Mouse (Mus musculus): Measurements from ENCODE around the gene Gm18596. TPM values are rescaled to one million over a fixed set of nuclear protein-coding genes. Genes with fewer than 3 reads are reported as not detected.
"Not testable (repeated sequence)": the region's sequence is repeated elsewhere in the genome, so short reads cannot be mapped to it uniquely, and the experiment has no call there.

The Gm18596 gene
- total RNA-seq, 4 experiments from 2014 or later: not detected

DNA sequence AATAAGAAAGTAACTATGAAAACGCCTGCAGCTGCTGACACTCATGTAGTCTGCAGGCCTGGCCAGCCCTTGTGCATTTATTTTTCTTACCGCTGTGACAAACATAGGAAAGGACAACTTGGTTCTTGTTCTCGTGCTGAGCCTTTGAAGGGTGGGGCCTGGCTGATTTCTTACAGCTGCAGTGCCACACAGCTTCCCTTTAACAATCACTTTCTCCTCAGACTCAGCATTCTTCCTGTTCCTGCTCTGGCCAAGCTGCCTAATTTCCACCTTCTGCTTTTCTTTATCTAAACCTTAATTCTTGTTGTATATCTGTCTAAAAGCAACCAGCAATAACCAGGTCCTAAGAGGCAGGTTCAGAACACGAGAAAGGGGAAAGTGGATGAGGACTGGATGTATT lies 28.7 kb downstream of the Gm18596 start:
- no peak for DNase-seq (ENCODE audit: low spot score in 2 of 2)

DNA sequence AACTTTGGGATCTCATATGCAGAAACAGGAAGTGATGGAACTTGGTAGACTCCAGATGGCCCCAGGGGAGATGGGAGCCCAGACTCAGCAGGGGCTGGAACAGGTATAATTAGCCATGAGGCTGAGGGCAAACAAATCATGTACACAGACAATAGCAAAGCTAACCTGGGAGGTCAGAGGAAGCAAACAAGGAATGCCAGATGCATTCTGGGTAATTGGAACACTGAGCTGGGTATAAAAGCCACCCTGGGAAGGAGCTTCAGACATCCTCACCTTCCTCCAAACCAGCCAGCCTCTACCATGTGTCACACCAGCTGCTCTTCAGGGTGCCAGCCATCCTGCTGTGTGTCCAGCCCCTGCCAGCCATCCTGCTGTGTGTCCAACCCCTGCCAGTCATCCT lies 31.3 kb downstream of the Gm18596 start, which contains the start of gene Gm10024:
Gene Gm10024, plus strand, starts transcription at position 301 of the 400 bp plus-strand sequence.
- not testable (repeated sequence) for DNase-seq (ENCODE audit: low spot score in 2 of 2)

DNA sequence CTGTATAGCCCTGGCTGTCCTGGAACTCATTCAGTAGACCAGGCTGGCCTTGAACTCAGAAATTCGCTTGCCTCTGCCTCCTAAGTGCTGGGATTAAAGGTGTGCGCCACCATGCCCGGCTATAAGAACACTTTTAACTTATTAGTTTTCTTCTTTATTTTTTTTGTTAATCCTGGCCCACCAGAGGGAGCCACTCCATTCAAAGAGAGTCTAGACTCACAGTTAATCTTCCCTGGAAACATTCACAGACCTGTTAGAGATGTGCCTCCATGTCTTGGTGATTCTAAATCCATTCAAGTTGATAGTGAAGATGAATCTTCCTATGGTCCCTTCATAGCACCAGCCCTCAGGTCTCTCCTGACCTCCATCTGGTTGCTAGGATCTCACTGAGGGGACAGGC lies 32.6 kb downstream of the Gm18596 start:
- no peak for DNase-seq (ENCODE audit: low spot score in 2 of 2)

DNA sequence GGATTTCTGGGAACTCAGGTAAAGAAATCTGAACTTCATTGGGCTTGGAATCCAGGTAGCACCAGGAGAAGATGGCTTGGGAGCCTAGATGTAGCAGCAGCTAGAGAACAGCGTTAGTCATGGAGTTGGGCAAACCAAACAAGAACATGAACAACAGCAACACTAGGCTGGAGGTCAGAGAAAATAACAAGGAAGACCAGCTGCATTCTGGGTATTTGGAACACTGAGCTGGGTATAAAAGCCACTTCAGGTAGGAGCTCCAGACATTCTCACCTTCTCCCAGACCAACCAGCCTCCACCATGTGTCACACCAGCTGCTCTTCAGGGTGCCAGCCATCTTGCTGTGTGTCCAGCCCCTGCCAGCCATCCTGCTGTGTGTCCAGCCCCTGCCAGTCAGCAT lies 36.1 kb downstream of the Gm18596 start, which contains the start of gene Gm10272:
Gene Gm10272, plus strand, starts transcription at position 301 of the 400 bp plus-strand sequence.
- DNase-seq (ENCODE audit: low spot score in 2 of 2): no peak

DNA sequence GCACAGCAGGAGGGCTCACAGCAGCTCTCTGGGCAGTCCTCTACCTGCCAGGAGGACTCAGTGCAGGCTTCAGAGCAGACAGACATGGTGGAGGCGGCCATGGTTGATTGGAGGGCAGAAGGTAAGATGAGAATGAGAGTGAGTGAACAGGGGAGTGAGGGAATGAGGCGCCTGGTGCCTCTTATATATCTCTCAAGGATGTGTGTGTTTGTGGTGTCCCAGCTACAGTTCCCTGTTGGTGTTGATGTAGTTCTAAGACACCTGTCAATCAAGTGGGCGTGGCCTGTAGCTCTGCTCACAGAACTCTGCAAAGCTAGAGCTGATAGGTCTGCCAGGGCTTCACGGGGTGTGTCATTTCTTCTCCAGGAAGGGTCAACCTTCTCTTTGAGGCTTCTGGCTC lies 45.3 kb downstream of the Gm18596 start, which contains the start of gene Gm9508:
Gene Gm9508, minus strand, starts transcription at position 101 of the 400 bp plus-strand sequence.
- DNase-seq (ENCODE audit: low spot score in 2 of 2): no peak

Other genes with a start within 250 kb of the Gm18596 start
- 1 to 10 TPM; 4.4 to 7.3 (median 5.9) TPM for gene Fam207a, start 226.9 kb downstream of the Gm18596 start, total RNA-seq (2022)
- gene Itgb2, start 212.4 kb downstream of the Gm18596 start, total RNA-seq (2022): under 1 TPM; 0.48 to 0.99 (median 0.88) TPM
- gene Pttg1ip, start 160.9 kb downstream of the Gm18596 start, total RNA-seq (2022): 10 to 100 TPM; 15.4 to 30.1 (median 25.8) TPM
- 10 to 100 TPM; 38.7 to 59.9 (median 41.6) TPM for gene Sumo3, start 136.5 kb downstream of the Gm18596 start, total RNA-seq (2022)
- 10 to 100 TPM in 2 of 4 experiments, 1 to 10 TPM in 2; 5.7 to 18.3 (median 11.6) TPM for gene Gm49325, start 136.4 kb downstream of the Gm18596 start, total RNA-seq (2022)
- gene Ube2g2, start 120.4 kb downstream of the Gm18596 start, total RNA-seq (2022): 100 to 1,000 TPM in 2 of 4 experiments, 10 to 100 TPM in 2; 81.6 to 141 (median 104) TPM
- not detected for gene Tspear, start 56.1 kb downstream of the Gm18596 start, total RNA-seq (2022)
- not detected for gene Gm19402, start 51.9 kb downstream of the Gm18596 start, total RNA-seq (2022)
- gene Gm9508, start 45.4 kb downstream of the Gm18596 start, total RNA-seq (2022): not detected
- not detected for gene Gm10272, start 36.0 kb downstream of the Gm18596 start, total RNA-seq (2022)
- gene Gm10024, start 31.2 kb downstream of the Gm18596 start, total RNA-seq (2022): not detected
- not detected for gene Gm10142, start 26.8 kb downstream of the Gm18596 start, total RNA-seq (2022)
- not detected for gene Krtap12-1, start 22.0 kb downstream of the Gm18596 start, total RNA-seq (2022)
- gene Gm10100, start 16.2 kb downstream of the Gm18596 start, total RNA-seq (2022): not detected
- gene Gm9736, start 8.7 kb upstream of the Gm18596 start, total RNA-seq (2022): not detected
- gene Gm3233, start 17.0 kb upstream of the Gm18596 start, total RNA-seq (2022): not detected
- not detected for gene Gm3238, start 28.7 kb upstream of the Gm18596 start, total RNA-seq (2022)
- gene Gm7138, start 34.3 kb upstream of the Gm18596 start, total RNA-seq (2022): not detected
- not detected for gene Gm3250, start 39.9 kb upstream of the Gm18596 start, total RNA-seq (2022)
- gene Gm7137, start 45.6 kb upstream of the Gm18596 start, total RNA-seq (2022): not detected
- not detected for gene Gm9639, start 52.4 kb upstream of the Gm18596 start, total RNA-seq (2022)
- not detected for gene Gm19668, start 56.5 kb upstream of the Gm18596 start, total RNA-seq (2022)
- gene Gm9507, start 69.2 kb upstream of the Gm18596 start, total RNA-seq (2022): not detected
- gene Gm2696, start 72.0 kb upstream of the Gm18596 start, total RNA-seq (2022): not detected
- not detected for gene Krtap10-4, start 84.5 kb upstream of the Gm18596 start, total RNA-seq (2022)
- not detected for gene Krtap10-10, start 93.3 kb upstream of the Gm18596 start, total RNA-seq (2022)
- gene Gm36176, start 104.2 kb upstream of the Gm18596 start, total RNA-seq (2022): not detected
- not detected for gene Gm10318, start 110.2 kb upstream of the Gm18596 start, total RNA-seq (2022)
- gene Gm3285, start 119.3 kb upstream of the Gm18596 start, total RNA-seq (2022): not detected
- gene Lrrc3, start 159.9 kb upstream of the Gm18596 start, total RNA-seq (2022): under 1 TPM; 0.07 to 0.49 (median 0.08) TPM
- gene Trpm2, start 227.9 kb upstream of the Gm18596 start, total RNA-seq (2022): under 1 TPM in 2 of 4 experiments, not detected in 2; 0.07 to 0.20 TPM
- 1 to 10 TPM; 3.2 to 4.7 (median 3.4) TPM for gene 1810043G02Rik, start 235.9 kb upstream of the Gm18596 start, total RNA-seq (2022)

Data from gastrocnemius, adult 8-10 months (tissue).